Mouse (Mus musculus) testis, adult 2 months (tissue): ENCODE data around the gene Thra. TPM values are rescaled to one million over a fixed set of nuclear protein-coding genes. Genes with fewer than 3 reads are reported as not detected.

Source experiments
- H3K27ac ChIP-seq: fragments of 200-500 bp; 2 replicates; pipeline ENCODE4 v1.5.1; 2012; ENCODE audit warnings: low read depth, low read length; ENCODE audit not compliant: control insufficient read depth, insufficient read depth
- H3K27me3 ChIP-seq: fragments of 200-500 bp; 2 replicates; pipeline ENCODE4 v1.6.1; 2012; ENCODE audit warnings: mild to moderate bottlenecking, low read length, moderate library complexity; ENCODE audit not compliant: control insufficient read depth, insufficient read depth
- H3K36me3 ChIP-seq: fragments of 200-500 bp; 2 replicates; pipeline ENCODE4 v1.6.1; 2012; ENCODE audit warnings: mild to moderate bottlenecking, low read length; ENCODE audit not compliant: control insufficient read depth, insufficient read depth
- H3K4me1 ChIP-seq: fragments of 200-500 bp; 2 replicates; pipeline ENCODE4 v1.6.1; 2012; ENCODE audit warnings: low read length; ENCODE audit not compliant: control insufficient read depth, insufficient read depth
- H3K4me3 ChIP-seq: fragments of 200-500 bp; 2 replicates; pipeline ENCODE4 v1.5.1; 2012; ENCODE audit warnings: low read depth, mild to moderate bottlenecking, low read length, moderate library complexity, mixed read lengths; ENCODE audit not compliant: control insufficient read depth
- CTCF ChIP-seq: fragments of 200-500 bp; IDR thresholded peaks from 2 replicates; pipeline ENCODE4 v1.5.1; 2012; ENCODE audit warnings: low read depth, mild to moderate bottlenecking, inconsistent platforms, low read length, moderate library complexity; ENCODE audit not compliant: control insufficient read depth, insufficient read depth, insufficient replicate concordance
- POLR2A ChIP-seq: fragments of 200-500 bp; IDR thresholded peaks from 2 replicates; pipeline ENCODE4 v1.6.1; 2012; ENCODE audit warnings: low read depth, mild to moderate bottlenecking, inconsistent platforms, low read length, moderate library complexity; ENCODE audit not compliant: control insufficient read depth
- polyA plus RNA-seq: library from polyadenylated mRNA; depleted of rRNA; stranded (reverse); fragments of >200 nt; gene quantifications from 2 replicates; pipeline ENCODE4 v1.2.3, GENCODE M21; 2012

The Thra gene
- polyA plus RNA-seq, 1 experiment, result 14.4 TPM

- Histone ChIP-seq H3K27ac (no peak overlapping the region), H3K27me3 (no peaks in the 10 kb centered on the region), H3K4me3 (no peak overlapping the region), H3K4me1 (no peaks in the 10 kb centered on the region; the same call in 1 of the 2 replicates), H3K36me3 (no peaks in the 10 kb centered on the region; the same call in 1 of the 2 replicates)
- TF ChIP-seq POLR2A (no peak), CTCF (peak; percentile 83)
These were observed 22.5 kb upstream of the Thra start for GRCm38 (mm10) chr11:98717904-98718303.

GRCm38 (mm10) chr11:98720756-98721155 is 19.7 kb upstream of the Thra start:
- Histone ChIP-seq H3K27ac (no peak overlapping the region), H3K4me3 (no peak overlapping the region), H3K4me1 (no peaks in the 10 kb centered on the region; the same call in 1 of the 2 replicates), H3K27me3 (no peaks in the 10 kb centered on the region), H3K36me3 (peaks cover 1% of the 10 kb centered on the region; the same call in 1 of the 2 replicates)
- TF ChIP-seq POLR2A, result no peak
- no peak for TF ChIP-seq CTCF

GRCm38 (mm10) chr11:98721458-98722226 is 18.8 kb upstream of the Thra start:
- Histone ChIP-seq H3K27ac (peak overlapping the region; percentile 48), H3K4me1 (no peaks in the 10 kb centered on the region; the same call in 1 of the 2 replicates), H3K27me3 (no peaks in the 10 kb centered on the region), H3K4me3 (no peak overlapping the region), H3K36me3 (peaks cover 1% of the 10 kb centered on the region; the same call in 1 of the 2 replicates)
- TF ChIP-seq POLR2A, result no peak
- TF ChIP-seq CTCF, result no peak

- peaks cover 1% of the 10 kb centered on the region; the same call in 1 of the 2 replicates for H3K36me3 ChIP-seq
These were observed 17.3 kb upstream of the Thra start for GRCm38 (mm10) chr11:98723098-98723497.

GRCm38 (mm10) chr11:98725926-98726506 is 14.4 kb upstream of the Thra start:
- peaks cover 1% of the 10 kb centered on the region; the same call in 1 of the 2 replicates for H3K36me3 ChIP-seq
- peak overlapping the region; percentile 1 for H3K4me3 ChIP-seq
- no peak for TF ChIP-seq CTCF
- no peak for TF ChIP-seq POLR2A
- no peaks in the 10 kb centered on the region for H3K27me3 ChIP-seq
- no peak overlapping the region for H3K27ac ChIP-seq
- H3K4me1 ChIP-seq, result peaks cover 4% of the 10 kb centered on the region

More at GRCm38 (mm10) chr11:98723098-98723497, 17.3 kb upstream of the Thra start:
- Histone ChIP-seq H3K27ac (no peak overlapping the region), H3K4me3 (no peak overlapping the region), H3K4me1 (no peaks in the 10 kb centered on the region; the same call in 1 of the 2 replicates), H3K27me3 (no peaks in the 10 kb centered on the region)
- TF ChIP-seq CTCF (no peak), POLR2A (no peak)

- Histone ChIP-seq H3K4me3 (peak within 1 kb of the TSS; percentile 96), H3K27me3 (no peaks in the 10 kb centered on the region), H3K27ac (peak within 1 kb of the TSS; percentile 87), H3K4me1 (peaks cover 4% of the 10 kb centered on the region), H3K36me3 (peaks cover 1% of the 10 kb centered on the region; the same call in 1 of the 2 replicates)
- TF ChIP-seq POLR2A, result peak; percentile 51; the same call in 1 of the 2 replicates
- TF ChIP-seq CTCF, result no peak; the same call in 1 of the 2 replicates
These were observed 11.3 kb upstream of the Thra start, which contains the start of gene Med24 for GRCm38 (mm10) chr11:98729119-98729588. Gene Med24, minus strand, starts transcription at chr11:98729435.

- no peak for TF ChIP-seq POLR2A
- TF ChIP-seq CTCF, result no peak
These were observed 9.7 kb upstream of the Thra start for GRCm38 (mm10) chr11:98730727-98731126.

More at GRCm38 (mm10) chr11:98730727-98731126, 9.7 kb upstream of the Thra start:
- Histone ChIP-seq H3K27ac (no peak overlapping the region), H3K4me3 (no peak overlapping the region), H3K27me3 (no peaks in the 10 kb centered on the region), H3K4me1 (peaks cover 4% of the 10 kb centered on the region), H3K36me3 (no peaks in the 10 kb centered on the region)
